Comparison of ENCODE assay signal across 8 mouse cellular contexts in the genomic region with DNA sequence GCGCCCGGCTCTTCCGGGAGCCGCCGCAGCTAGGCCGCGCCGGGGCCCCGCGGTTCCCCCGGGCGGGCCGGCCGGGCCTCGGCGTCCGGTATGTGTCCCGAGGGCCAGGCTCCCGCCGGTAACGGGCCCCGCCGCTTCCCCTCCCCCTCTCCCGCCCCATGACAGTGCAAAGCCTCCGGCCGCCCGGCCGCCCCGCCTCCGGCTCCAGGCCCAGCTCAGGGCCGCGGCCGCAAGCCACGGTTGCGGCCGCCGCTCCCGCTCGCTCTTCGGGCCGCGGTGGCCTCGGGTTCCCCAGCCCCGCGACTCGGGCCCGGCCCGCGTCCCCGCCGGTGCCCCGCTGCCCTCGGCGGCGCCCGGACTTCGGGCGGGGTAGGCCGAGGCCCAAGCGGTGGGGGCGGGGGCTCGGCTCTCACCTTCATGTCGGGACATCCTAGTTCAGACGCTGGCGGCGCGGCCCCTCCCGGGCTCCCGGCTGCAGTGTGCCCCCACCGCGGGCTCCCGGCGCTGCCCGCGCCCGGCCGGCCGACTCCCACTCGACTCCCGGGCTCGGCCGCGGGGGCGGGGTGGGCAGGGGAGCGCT. TPM values are rescaled to one million over a fixed set of nuclear protein-coding genes. Genes with fewer than 3 reads are reported as not detected.
DNase-seq lines count a peak whose midpoint lies in the region; ATAC-seq lines count a peak whose summit lies in the region.

No protein-coding gene starts in this region.

- peak overlapping the region; percentile 80 for H3K4me2 ChIP-seq in kidney, embryonic 15.5 days
- peak overlapping the region; percentile 70 for H3K4me2 ChIP-seq in lung, embryonic 16.5 days (ENCODE audit: low read depth, low read length)

- ATAC-seq in kidney, embryonic 15.5 days (replicated peaks; ENCODE audit: low FRiP score): peak; percentile 66
- ATAC-seq in lung, embryonic 16.5 days (ENCODE audit: low read depth): peak; percentile 70

- H3K27me3 ChIP-seq in kidney, embryonic 15.5 days: no peaks in the 10 kb centered on the region
- H3K27me3 ChIP-seq in lung, embryonic 16.5 days (ENCODE audit: control insufficient read depth, insufficient read depth, low read depth, low read length): no peaks in the 10 kb centered on the region

- H3K4me3 ChIP-seq in kidney, embryonic 15.5 days (replicated peaks): peak overlapping the region; percentile 98
- peak overlapping the region; percentile 99 for H3K4me3 ChIP-seq in lung, embryonic 16.5 days (ENCODE audit: low read length)

- peak; percentile 45 for DNase-seq in ovary, postnatal 14 days (ENCODE audit: low spot score)
- no peak for DNase-seq in ovary, adult 18-20 months (ENCODE audit: low spot score)
- DNase-seq in embryo, embryonic 9.5 days (ENCODE audit: extremely low spot score): peak; percentile 54
- DNase-seq in heart, adult 9 months (ENCODE audit: low spot score in 2 of 2): peak; percentile 63 to 67
- peak; percentile 60 for DNase-seq in retina, embryonic 14.5 days (ENCODE audit: low spot score)
- DNase-seq in urinary bladder, postnatal 10 days (ENCODE audit: low spot score): peak; percentile 17

- H3K36me3 ChIP-seq in kidney, embryonic 15.5 days: peaks cover 9% of the 10 kb centered on the region
- no peaks in the 10 kb centered on the region; the same call in 1 of the 2 replicates for H3K36me3 ChIP-seq in lung, embryonic 16.5 days (ENCODE audit: control insufficient read depth, insufficient read depth, low read length)

- H3K9ac ChIP-seq in kidney, embryonic 15.5 days: peak overlapping the region; percentile 99
- peak overlapping the region; percentile 92 for H3K9ac ChIP-seq in lung, embryonic 16.5 days (ENCODE audit: low read length)

- H3K27ac ChIP-seq in kidney, embryonic 15.5 days: peak overlapping the region; percentile 99
- peak overlapping the region; percentile 99 for H3K27ac ChIP-seq in lung, embryonic 16.5 days (ENCODE audit: low read length)

- H3K9me3 ChIP-seq in kidney, embryonic 15.5 days (replicated peaks): no peaks in the 10 kb centered on the region
- no peaks in the 10 kb centered on the region for H3K9me3 ChIP-seq in lung, embryonic 16.5 days (ENCODE audit: control insufficient read depth, low read length)

- peaks cover 46% of the 10 kb centered on the region for H3K4me1 ChIP-seq in kidney, embryonic 15.5 days
- peaks cover 25% of the 10 kb centered on the region for H3K4me1 ChIP-seq in lung, embryonic 16.5 days (replicated peaks; ENCODE audit: control insufficient read depth, insufficient read depth, low read length)

- under 1% methylated on average over 84 of the region's 85 CpGs for WGBS in kidney, embryonic 15.5 days
- under 1% methylated on average over 55 of the region's 85 CpGs for WGBS in lung, embryonic 16.5 days

RNA-seq across cellular contexts. Expression of a gene that starts 0.5 kb away (rescaled TPM):
- polyA plus RNA-seq in kidney, embryonic 15.5 days (2015; fragmentation: Nextera tagmentation; extraction: Ambion mirVana): 33.1 and 36.6 TPM in 2 replicates
- polyA plus RNA-seq in lung, embryonic 16.5 days (2015; fragmentation: Nextera tagmentation; extraction: Ambion mirVana): 26.6 and 30.6 TPM in 2 replicates

RNA-seq across cellular contexts. Expression of a gene that starts 59.3 kb away (rescaled TPM):
- 2,212 and 2,256 TPM in 2 replicates for polyA plus RNA-seq in kidney, embryonic 15.5 days (2015; fragmentation: Nextera tagmentation; extraction: Ambion mirVana)
- polyA plus RNA-seq in lung, embryonic 16.5 days (2015; fragmentation: Nextera tagmentation; extraction: Ambion mirVana): 2,242 and 2,568 TPM in 2 replicates
